Mouse (Mus musculus) cerebellum, postnatal 4 days (tissue): ENCODE results near the gene Dnaaf5.
A peak's percentile ranks its signal among the peaks of the same experiment; 100 is the strongest.

ENCODE experiments used
- DNase-seq, 2 experiments: peaks; one replicate each; pipeline ENCODE4 v3.0.0; 2022; ENCODE audit warnings: low spot score in 2 of 2, mixed read lengths in 1 of 2

Gene Dnaaf5

DNA sequence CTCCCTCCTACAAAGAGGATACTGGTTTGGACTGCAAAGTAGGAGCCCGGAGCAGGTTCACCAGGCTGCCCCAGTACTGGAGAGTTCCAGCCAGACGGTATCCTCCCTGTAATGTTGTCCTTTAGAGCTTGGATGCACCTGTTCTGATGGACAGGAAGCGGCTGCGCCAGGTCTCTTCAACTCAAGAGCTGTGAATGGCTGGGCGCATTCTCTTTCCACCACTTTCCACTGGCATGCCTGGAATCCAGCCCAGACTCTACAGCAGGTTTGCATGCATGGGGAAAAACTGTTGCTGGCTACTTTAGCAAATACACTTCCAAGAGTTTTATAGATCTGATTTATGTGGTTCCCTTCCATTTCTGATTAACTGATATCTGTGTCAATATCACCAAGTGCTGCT, 8.7 kb upstream of the Dnaaf5 start:
- peak in 1 of 2 experiments; percentile 34 for DNase-seq

DNA sequence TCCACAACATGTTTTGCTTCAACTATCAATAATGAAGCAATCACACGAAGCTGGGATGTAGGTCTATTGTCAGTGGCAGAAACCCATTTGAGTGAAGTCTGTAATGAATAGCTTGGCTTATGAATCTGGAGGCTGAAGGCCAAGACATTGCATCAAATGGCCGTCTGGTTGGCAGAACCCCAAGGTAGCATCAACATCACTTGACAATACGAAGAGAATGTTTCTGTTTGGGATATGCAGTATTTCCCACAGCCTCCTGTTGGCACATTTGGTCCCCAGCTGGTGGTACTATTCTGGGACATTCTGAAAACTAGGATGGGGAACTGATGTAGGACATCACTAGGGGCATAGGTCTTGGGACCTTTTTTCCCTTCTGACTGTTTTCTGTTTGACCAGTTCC, 6.1 kb upstream of the Dnaaf5 start:
- no peak for DNase-seq

DNA sequence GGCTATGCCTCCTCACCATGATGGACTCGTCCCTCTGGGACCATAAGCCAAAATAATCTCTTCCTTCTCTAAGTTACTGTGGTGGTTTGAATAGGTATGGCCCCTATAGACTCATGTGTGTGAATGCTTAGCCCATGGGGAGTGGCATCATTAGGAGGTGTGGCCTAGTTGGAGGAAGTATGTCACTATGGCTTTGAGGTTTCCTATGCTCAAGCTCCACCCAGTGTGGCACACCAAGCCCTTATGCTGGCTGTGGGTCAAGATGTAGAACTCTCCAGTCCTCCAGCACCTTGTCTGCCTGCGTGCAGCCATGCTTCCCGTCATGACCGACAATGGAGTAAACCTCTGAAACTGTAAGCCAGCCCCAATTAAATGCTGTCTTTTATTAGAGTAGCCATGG, 4.3 kb upstream of the Dnaaf5 start:
- DNase-seq: no peak

DNA sequence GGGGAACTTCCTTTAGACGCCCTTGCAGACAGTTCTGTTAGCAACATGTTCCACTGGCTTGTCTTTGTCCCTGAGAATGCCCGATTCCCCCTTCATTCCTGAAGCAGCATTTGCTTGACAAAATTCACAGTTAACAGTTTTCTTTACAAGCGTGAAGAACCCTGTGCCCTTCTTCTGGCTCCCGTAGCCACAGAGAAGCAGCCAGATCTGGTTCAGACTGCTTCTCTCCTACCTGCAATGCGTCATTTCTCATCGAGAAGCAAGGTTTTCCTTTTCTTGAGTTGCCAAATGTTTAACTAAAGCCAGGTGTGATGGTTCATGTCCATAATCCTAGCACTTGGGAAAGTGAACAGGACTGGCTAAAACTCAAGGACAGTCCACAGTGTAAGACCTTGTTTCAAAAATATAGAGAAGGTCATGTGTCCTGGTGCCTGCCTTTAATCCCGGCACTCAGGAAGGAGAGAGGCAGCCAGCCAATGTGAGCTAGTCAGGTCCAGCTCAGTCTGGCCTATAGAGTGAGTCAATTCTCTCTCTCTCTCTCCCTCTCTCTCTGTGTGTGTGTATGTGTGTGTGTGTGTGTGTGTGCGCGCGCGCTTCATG, 3.4 kb upstream of the Dnaaf5 start:
- DNase-seq: no peak

GRCm38 (mm10) chr5:139147178-139148078, 2.6 kb upstream of the Dnaaf5 start:
- peak in 1 of 2 experiments; percentile 38 for DNase-seq

DNA sequence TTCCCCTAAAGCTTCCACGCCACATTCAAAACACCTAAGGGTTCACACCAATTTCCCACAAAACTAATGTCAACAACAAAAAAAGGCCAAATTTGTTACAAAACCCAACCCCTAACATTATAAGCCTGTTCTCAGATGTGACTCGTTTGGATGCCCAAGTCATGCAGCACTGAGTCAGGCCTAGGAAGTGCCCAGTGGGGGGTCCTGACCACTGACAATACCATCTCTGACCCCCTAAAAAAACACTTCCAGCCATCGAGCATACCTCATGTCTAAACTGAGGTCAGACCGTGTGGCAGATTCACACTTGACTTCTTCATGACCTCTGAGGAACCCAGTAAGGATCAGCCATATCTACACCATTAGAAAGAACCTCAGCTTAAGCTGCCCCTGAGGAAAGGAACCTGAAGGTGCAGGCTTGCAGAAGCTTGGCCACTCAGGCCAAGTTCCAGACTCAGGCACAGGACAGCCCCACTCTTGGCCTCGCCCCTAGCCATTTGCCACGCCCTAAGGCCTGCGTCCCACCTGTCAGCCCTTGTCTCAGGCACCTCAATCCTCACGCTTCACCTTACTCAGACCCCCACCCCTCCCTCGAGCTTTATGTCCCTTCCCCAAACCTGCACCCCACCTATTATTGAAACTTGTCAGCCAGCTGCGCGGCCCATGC, 884 bp upstream of the Dnaaf5 start:
- no peak for DNase-seq

DNA sequence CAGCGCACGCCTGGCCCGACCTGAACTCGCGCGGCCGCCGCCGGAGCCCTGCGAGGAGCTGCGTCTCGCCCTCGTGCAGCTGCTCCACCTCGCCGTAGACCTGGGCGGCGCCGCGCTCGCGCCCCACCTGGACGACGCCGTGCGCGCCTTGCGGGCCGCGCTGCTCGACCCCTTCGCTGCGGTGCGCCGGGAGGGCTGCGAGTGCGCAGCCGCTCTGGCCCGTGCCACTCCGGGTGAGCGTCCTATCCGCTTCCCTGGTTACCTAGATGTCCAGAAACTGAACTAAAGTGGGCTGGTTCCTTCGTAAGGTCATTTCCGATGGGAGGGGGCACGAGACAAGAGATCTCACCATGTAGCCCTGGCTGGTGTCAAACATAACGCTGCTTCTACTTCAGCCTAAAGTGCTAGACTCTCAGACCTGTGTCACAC, 594 bp downstream of the Dnaaf5 start:
- DNase-seq: peak in 1 of 2 experiments; percentile 27

GRCm38 (mm10) chr5:139160899-139161298, 10.9 kb downstream of the Dnaaf5 start:
- DNase-seq: no peak

GRCm38 (mm10) chr5:139161632-139162031, 11.6 kb downstream of the Dnaaf5 start:
- no peak for DNase-seq

DNA sequence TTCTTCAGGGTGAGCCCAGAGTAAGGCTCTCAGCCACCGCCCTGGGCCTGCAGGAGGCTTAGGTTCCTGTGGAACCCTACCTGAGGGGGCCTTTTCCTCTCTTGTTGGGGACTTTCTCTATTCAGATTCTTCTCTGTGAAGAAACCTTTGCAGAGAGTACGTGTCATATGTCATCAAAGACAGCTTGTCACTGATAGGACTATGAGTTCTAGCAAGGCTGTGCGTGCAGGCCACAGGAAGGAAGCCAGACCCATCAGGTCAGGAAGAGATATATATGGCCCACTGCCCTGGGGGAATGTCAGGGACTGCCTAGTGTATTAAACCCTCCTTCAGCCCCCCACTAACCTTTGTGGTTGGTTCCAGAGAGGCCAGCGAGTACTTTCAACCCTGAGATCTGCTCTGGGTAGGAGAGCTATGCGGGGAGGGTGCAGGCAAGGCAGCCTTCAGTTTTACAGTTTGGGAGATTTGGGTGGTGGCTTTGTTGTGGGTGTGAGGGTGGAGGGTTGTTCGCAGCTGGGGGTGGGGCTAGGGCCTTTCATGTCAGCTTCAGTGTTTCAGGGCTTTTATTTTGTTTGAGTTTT, 16.8 kb downstream of the Dnaaf5 start:
- DNase-seq: no peak

DNA sequence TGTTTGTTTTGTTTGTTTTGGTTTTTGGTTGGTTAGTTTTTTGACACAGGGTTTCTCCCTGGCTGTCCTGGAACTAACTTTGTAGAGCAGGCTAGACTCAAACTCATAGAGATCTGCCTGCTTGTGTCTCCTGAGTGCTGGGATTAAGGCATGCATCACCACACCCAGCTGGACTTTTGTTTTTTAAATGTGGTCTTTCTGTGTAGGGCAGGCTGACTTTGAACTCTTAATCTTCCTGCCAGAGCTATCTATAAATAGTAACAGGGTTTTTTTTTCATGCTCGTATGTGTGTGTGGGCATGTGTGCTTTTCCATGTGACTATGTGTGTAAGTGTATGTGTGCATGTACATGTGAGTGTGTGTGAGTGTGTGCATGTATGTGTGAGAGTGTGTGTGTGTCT, 17.5 kb downstream of the Dnaaf5 start:
- DNase-seq: no peak

GRCm38 (mm10) chr5:139171929-139172328, 21.9 kb downstream of the Dnaaf5 start:
- DNase-seq: no peak

DNA sequence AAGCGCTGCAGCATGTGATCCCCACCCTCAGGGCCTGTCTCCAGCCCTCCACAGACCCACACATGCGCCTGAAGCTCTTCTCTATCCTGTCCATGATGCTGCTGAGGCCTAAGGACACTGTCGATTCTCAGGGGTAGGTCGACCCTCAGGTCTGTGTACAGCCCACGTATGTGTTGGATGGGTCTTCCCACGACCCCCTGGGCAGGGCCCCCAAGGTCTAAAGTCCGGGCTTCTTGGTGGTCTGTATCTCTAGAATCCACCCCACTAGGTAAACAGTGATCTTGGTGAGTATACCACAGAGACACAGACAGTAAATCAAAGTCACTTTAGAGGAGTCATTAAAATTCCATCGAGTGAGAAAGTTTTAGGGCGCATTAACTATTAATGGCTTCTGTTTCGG, 24.1 kb downstream of the Dnaaf5 start:
- DNase-seq: no peak

GRCm38 (mm10) chr5:139174556-139175547, 24.8 kb downstream of the Dnaaf5 start:
- peak in 1 of 2 experiments; percentile 42 for DNase-seq

GRCm38 (mm10) chr5:139178895-139179631, 29.0 kb downstream of the Dnaaf5 start:
- peak; percentile 63 to 85 for DNase-seq

- no peak for DNase-seq
These were observed 33.1 kb downstream of the Dnaaf5 start for GRCm38 (mm10) chr5:139183131-139183530.

DNA sequence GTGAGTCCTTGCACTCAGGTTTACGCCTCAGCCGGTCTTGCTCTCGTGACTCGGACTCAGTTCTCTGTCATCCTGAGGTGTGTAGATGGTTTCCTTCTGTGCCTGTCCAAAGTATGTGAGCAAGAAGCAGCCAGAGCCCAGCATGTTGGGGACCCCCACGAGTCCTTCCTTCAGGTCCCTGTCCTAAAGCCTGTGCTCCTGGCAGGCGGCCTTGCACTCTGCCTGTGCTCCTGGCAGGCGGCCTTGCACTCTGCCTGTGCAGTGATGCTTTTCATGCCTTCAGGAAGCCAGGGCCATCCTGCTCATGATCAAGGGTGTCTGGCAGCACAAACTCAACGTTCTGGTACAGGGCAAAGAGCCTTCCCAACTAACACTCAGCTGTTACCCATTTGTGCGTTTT, 33.6 kb downstream of the Dnaaf5 start:
- DNase-seq: no peak

DNA sequence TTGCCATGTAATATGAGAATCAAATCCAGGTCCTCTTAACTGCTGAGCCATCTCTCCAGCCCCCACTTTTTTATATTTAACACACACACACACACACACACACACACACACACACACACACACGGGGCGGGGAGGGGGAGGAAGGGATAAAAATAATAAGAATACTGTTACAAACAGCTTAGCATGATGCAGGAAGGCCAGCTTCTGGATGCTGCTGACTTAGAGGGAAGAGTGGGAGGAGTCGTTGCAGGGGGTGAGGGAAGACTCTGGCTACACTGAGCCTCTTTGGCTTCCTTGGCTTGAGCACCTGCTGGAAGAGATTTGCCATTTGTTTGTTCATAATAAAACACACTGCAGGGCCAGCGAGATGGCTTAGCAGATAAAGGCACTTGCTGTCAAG, 34.9 kb downstream of the Dnaaf5 start:
- DNase-seq: no peak

GRCm38 (mm10) chr5:139189726-139190125, 39.7 kb downstream of the Dnaaf5 start:
- no peak for DNase-seq

DNA sequence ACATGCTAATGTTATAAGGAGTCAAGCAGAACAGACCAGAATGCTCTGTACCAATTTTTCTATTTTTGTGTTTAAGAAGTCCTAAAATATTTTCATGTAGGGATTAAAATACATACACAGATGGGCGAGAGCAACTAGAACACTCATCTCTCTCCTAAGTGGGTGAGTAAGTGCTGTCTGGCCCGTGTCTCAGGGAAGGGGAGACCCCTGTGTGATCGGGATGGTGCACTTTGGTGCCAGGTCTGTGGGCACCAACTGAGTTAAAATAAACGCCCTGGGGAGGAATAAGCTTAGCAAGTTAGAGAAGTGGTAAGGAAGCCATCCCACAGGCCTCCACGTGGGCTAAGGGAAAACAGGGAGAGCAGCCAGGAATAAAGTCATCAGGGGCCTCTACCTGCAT, 40.9 kb downstream of the Dnaaf5 start:
- DNase-seq: no peak
